Mouse (Mus musculus) thymus, postnatal 36 days (tissue): ENCODE measurements at regions not wholly inside any gene's neighbourhood (a gene's known extent, or its start where the extent isn't known, plus 50 kb on each side); places are given as distances from the start of the nearest gene placed in this dataset.

ENCODE experiments used
- DNase-seq, 2 experiments: peaks; one replicate each; pipeline ENCODE4 v3.0.0; 2022; ENCODE audit warnings: mixed read lengths in 2 of 2

- peak in 1 of 2 experiments; percentile 31 for DNase-seq
These were observed 55.9 kb upstream of the Ddx3x start for GRCm38 (mm10) chrX:13224902-13225301.

- DNase-seq, result no peak
These were observed 54.3 kb upstream of the Ddx3x start for GRCm38 (mm10) chrX:13226429-13226828.

- DNase-seq, result peak; percentile 27 to 48
These were observed 50.7 kb upstream of the Ddx3x start for GRCm38 (mm10) chrX:13229891-13230614.

GRCm38 (mm10) chrX:13230615-13231179 lies 50.1 kb upstream of the Ddx3x start:
- DNase-seq, result peak; percentile 69 to 84
